Mouse (Mus musculus): ENCODE measurements at regions not wholly inside any gene's neighbourhood (a gene's known extent, or its start where the extent isn't known, plus 50 kb on each side); places are given as distances from the start of the nearest gene placed in this dataset.
"Not testable (repeated sequence)": the region's sequence is repeated elsewhere in the genome, so short reads cannot be mapped to it uniquely, and the experiment has no call there.

DNA sequence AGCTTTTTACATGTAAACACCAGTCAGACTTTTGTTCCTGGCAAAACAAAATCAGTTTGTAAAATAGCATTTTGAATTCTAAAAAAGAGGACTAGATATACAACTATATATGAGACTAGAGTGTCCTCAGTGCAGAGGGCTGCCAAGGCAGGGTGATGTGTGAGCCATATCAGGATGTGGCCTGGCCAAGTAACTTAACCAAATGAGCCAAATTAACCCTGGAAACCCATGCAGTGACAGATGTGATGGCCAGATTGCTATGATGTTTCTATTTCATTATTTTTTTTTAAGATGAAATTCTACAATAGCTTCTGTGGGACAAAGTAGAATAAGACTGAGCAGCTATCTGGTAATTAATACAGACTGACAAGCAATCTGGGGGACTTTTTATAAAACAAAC lies 181.8 kb downstream of the Nova1 start:
- H3K27ac ChIP-seq (ENCODE audit: insufficient read depth, low read length): no peak overlapping the region
- H3K4me1 ChIP-seq (ENCODE audit: control insufficient read depth, insufficient read depth, low read length): peaks cover 3% of the 10 kb centered on the region; the same call in 1 of the 2 replicates
- H3K4me3 ChIP-seq (ENCODE audit: insufficient read depth, low read length): no peak overlapping the region
- no peak for TF ChIP-seq CTCF (IDR thresholded peaks at IDR 0.05; ENCODE audit: borderline replicate concordance, insufficient read depth, low read length)
- no peak for TF ChIP-seq POLR2A (IDR thresholded peaks at IDR 0.05; ENCODE audit: low read depth, low read length)

DNA sequence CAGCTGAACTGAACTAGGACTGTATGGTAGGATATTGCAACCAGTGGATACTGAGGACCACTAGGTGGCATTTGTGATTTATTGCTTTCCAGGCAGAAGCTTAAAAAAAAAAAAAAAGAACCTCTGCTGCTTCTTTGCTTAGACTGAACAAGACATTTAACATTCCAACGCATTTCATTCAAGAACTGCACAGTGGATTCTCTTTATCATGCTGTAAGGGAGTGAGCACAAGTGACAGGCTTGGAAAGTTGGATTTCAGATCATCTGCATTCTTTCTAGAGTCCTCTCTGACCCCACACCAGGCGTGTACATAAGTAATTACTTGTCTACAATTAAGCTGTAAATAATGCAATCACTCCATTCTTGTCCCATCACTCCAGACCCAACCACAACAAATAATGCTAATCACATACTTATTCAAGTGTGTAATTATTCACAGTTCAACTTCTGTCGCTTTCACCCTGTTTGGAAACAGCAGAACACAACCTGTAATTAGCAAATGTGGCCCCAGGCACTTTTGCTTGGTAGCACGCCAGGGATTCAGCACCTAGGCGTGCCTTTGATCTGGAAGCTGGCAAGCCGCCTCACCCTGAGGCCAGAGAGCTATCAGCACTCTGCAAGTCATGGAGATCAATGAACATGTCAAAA lies 183.5 kb downstream of the Nova1 start:
- Histone ChIP-seq H3K27ac (ENCODE audit: insufficient read depth, low read length) (no peak overlapping the region), H3K4me3 (ENCODE audit: insufficient read depth, low read length) (no peak overlapping the region), H3K4me1 (ENCODE audit: control insufficient read depth, insufficient read depth, low read length) (peaks cover 3% of the 10 kb centered on the region; the same call in 1 of the 2 replicates)
- TF ChIP-seq CTCF (IDR thresholded peaks at IDR 0.05; ENCODE audit: borderline replicate concordance, insufficient read depth, low read length) (no peak), POLR2A (IDR thresholded peaks at IDR 0.05; ENCODE audit: low read depth, low read length) (no peak)

DNA sequence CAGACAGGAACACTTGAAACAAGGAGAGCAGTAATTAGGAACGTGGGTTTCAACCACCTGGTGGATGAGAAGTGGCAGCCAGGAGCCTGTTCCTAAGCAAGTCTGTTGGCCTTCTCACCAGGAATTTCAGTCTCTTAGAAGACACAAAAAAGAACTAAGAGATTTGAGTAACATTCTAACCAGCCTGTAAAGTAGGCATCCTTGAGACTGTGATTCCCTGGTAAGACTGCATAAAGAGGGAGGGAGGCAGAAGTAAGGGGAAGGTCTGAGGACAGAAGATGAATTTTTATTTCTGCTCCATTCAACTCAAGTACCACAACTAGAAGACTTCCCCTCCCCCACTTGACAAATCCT lies 184.0 kb downstream of the Nova1 start:
- no peak overlapping the region for H3K4me3 ChIP-seq (ENCODE audit: insufficient read depth, low read length)
- H3K27ac ChIP-seq (ENCODE audit: insufficient read depth, low read length): no peak overlapping the region
- peaks cover 3% of the 10 kb centered on the region; the same call in 1 of the 2 replicates for H3K4me1 ChIP-seq (ENCODE audit: control insufficient read depth, insufficient read depth, low read length)
- no peak for TF ChIP-seq POLR2A (IDR thresholded peaks at IDR 0.05; ENCODE audit: low read depth, low read length)
- TF ChIP-seq CTCF (IDR thresholded peaks at IDR 0.05; ENCODE audit: borderline replicate concordance, insufficient read depth, low read length): no peak

DNA sequence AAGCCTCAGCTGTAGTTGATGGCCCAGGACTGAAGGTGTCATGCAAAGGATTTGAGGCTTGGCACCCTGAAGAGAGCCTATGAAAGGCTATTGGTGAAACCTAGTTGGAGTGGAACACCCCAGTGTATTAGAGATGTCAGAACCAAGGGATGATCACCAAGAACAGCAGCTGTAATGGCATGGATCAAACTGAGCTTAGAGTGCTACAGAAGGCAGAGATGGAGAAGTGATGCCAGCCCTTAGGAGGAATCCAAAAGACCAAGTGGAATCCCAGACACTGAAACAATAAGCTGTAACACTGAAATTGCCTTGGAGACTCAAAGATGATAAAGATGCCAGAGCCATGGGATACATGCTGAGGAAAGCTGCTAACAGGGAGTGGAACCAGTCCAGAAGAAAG lies 186.3 kb downstream of the Nova1 start:
- not testable (repeated sequence) for H3K4me1 ChIP-seq (ENCODE audit: control insufficient read depth, insufficient read depth, low read length); H3K27ac ChIP-seq (ENCODE audit: insufficient read depth, low read length); H3K4me3 ChIP-seq (ENCODE audit: insufficient read depth, low read length)

DNA sequence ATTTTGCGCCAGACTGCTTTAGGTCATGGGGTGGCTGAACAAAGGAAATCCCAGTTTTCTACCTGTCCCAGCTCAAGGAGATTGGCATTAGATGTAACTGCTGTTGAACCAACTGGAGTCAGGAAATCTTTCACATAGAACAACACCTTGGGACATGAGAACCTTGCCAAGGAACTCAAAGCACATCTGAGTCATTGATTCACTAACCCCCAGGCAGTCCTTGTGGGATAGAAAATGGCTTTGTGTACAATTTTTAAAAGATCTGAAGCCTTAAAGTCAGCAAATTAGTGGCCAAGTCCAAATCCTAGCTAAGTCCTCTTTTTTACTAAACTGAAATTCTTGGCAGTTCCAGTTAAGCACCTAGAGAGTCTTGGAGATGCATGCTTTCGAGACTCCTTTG lies 191.4 kb downstream of the Nova1 start:
- no peak overlapping the region for H3K4me3 ChIP-seq (ENCODE audit: insufficient read depth, low read length)
- no peak overlapping the region for H3K27ac ChIP-seq (ENCODE audit: insufficient read depth, low read length)
- no peak for TF ChIP-seq CTCF (IDR thresholded peaks at IDR 0.05; ENCODE audit: borderline replicate concordance, insufficient read depth, low read length)
- no peak for TF ChIP-seq POLR2A (IDR thresholded peaks at IDR 0.05; ENCODE audit: low read depth, low read length)
- no peaks in the 10 kb centered on the region for H3K4me1 ChIP-seq (ENCODE audit: control insufficient read depth, insufficient read depth, low read length)

DNA sequence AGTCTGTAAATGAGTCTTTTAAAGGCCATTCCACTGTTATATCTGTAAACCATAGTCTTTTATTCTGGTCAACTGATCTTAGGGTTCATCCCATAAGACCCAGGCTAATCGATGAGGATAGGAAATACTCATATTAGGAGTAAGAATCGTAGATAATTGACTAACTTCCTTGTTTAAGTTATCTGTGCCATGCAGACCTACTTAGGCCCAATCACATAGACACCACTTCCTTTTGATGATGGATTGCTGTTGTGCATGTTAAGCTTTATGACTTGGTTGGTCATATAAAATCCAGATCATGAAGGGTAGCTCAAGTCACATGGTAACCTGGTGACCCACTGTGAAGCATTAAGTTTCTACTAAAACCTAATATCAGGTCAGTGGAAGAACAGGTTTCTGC lies 207.3 kb downstream of the Nova1 start:
- TF ChIP-seq CTCF (IDR thresholded peaks at IDR 0.05; ENCODE audit: borderline replicate concordance, insufficient read depth, low read length) (no peak), POLR2A (IDR thresholded peaks at IDR 0.05; ENCODE audit: low read depth, low read length) (no peak)
- no peaks in the 10 kb centered on the region for H3K4me1 ChIP-seq (ENCODE audit: control insufficient read depth, insufficient read depth, low read length)
- H3K27ac ChIP-seq (ENCODE audit: insufficient read depth, low read length): no peak overlapping the region
- no peak overlapping the region for H3K4me3 ChIP-seq (ENCODE audit: insufficient read depth, low read length)

DNA sequence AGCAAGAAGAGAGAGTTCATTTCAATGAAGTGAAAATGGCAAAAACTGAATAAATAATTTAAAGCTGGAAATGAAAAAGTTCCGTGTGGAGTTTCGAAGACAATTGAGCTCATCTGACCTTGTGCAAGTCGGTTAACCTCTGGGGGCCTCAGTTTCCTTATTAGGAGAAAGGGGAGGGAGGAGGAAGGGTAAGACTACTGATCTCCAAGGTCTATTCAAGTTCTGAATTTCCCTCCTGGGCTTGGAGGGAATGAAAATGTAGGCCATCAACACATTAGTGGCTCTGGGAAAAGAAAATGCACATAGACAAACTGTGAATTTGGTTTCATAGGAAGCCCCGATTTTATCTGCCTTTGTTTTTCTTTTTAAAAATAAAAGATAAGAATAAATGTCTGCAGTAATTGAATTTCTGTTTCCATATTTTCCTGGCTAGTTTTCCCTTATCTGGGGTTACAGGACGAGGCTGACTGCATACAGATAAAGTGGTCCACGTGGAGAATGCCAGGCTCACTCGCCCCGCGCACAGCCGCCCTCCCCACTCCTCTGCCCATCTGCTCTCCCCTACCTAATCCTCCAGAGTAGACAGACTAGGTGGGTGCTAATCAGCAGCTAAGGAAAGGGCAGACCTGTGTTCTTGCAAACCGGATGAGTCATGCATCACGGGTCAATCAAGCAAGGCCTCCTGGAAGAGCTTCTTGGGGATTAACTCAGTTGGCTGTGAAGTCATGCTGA lies 209.0 kb downstream of the Nova1 start:
- TF ChIP-seq POLR2A (IDR thresholded peaks at IDR 0.05; ENCODE audit: low read depth, low read length): no peak
- no peak for TF ChIP-seq CTCF (IDR thresholded peaks at IDR 0.05; ENCODE audit: borderline replicate concordance, insufficient read depth, low read length)
- H3K4me1 ChIP-seq (ENCODE audit: control insufficient read depth, insufficient read depth, low read length): no peaks in the 10 kb centered on the region
- no peak overlapping the region for H3K4me3 ChIP-seq (ENCODE audit: insufficient read depth, low read length)
- H3K27ac ChIP-seq (ENCODE audit: insufficient read depth, low read length): no peak overlapping the region

DNA sequence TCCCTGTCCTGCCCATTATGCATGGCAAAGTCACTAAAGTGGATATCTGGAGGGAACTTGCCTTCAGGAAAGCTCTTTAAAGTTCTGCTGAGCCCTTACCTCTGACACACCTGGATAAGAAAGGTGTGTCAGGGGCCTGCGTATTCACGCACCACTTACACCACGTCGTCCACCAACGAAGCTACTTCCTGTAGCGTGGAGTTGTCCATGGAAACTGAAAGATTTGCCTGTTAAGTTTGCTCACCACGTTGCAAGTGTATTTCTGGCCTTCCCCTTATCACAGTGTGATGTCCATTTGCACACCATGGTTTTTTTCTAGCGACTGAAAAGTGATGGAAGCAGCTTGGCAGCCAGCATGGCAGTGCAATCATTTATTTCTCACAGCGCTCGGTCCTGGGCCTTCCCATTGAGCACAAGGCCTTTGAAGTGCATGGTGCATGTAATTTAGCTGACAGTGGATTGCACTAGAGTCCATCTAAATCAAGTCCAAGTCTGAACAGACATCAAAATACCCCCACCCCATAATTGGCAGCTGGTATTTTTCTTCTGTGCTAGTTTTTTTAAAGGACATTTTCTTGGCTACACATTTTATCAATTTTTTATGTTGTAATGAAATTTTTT lies 210.3 kb downstream of the Nova1 start:
- Histone ChIP-seq H3K4me1 (ENCODE audit: control insufficient read depth, insufficient read depth, low read length) (no peaks in the 10 kb centered on the region), H3K27ac (ENCODE audit: insufficient read depth, low read length) (no peak overlapping the region), H3K4me3 (ENCODE audit: insufficient read depth, low read length) (no peak overlapping the region)
- TF ChIP-seq POLR2A (IDR thresholded peaks at IDR 0.05; ENCODE audit: low read depth, low read length): no peak
- no peak for TF ChIP-seq CTCF (IDR thresholded peaks at IDR 0.05; ENCODE audit: borderline replicate concordance, insufficient read depth, low read length)

DNA sequence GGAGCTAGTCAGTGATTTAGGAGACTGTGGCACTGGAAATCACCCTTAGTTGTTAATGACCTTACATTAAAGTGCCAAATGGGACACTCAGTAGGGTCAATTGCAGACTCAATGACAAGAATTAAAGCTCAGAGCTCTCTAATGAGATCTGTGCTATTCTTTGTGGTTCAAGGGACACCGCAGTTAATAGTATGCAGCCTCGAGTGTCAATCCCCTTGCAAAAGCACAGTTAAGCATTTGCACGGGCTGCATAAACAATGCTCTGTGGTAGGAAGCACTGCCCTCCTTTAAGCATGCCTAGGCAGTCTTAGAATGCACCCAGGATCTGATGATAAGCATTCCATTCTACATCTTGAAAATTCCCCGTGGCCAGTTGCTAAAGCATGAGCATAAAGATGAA lies 221.5 kb downstream of the Nova1 start:
- Histone ChIP-seq H3K4me1 (ENCODE audit: control insufficient read depth, insufficient read depth, low read length) (no peaks in the 10 kb centered on the region), H3K27ac (ENCODE audit: insufficient read depth, low read length) (no peak overlapping the region), H3K4me3 (ENCODE audit: insufficient read depth, low read length) (no peak overlapping the region)
- TF ChIP-seq CTCF (IDR thresholded peaks at IDR 0.05; ENCODE audit: borderline replicate concordance, insufficient read depth, low read length) (no peak), POLR2A (IDR thresholded peaks at IDR 0.05; ENCODE audit: low read depth, low read length) (no peak)

DNA sequence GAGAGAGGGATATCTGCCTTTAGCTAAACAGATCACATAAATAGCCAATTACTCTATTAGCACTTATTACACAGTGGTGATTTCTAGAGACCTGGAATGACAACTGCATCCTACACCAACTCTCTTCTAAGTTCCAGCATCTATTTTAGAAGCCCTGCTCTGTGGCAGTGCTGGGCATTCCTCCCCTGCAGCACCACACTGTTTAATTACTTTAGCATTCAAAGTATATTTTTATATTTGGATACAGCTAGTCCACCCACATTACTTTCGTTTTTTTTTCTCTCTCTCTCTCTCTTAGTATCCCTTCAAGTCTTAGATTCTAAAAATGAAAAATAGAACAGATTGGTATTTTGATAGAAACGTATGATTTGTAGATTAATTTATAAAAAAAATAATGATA lies 250.1 kb downstream of the Nova1 start:
- Histone ChIP-seq H3K27ac (ENCODE audit: insufficient read depth, low read length) (no peak overlapping the region), H3K4me3 (ENCODE audit: insufficient read depth, low read length) (no peak overlapping the region), H3K4me1 (ENCODE audit: control insufficient read depth, insufficient read depth, low read length) (no peaks in the 10 kb centered on the region)
- no peak for TF ChIP-seq CTCF (IDR thresholded peaks at IDR 0.05; ENCODE audit: borderline replicate concordance, insufficient read depth, low read length)
- no peak for TF ChIP-seq POLR2A (IDR thresholded peaks at IDR 0.05; ENCODE audit: low read depth, low read length)
